Mouse (Mus musculus) myocyte (in vitro differentiated cells): ENCODE data around the gene Actl6b.

Source experiments
- CEBPB ChIP-seq: IDR thresholded peaks from 2 replicates; pipeline ENCODE4 v1.6.1; 2011; ENCODE audit warnings: mild to moderate bottlenecking, moderate library complexity; ENCODE audit not compliant: poor library complexity, insufficient read depth, severe bottlenecking
- E2F4 ChIP-seq: IDR thresholded peaks from one replicate; pipeline ENCODE4 v1.6.1; 2011; ENCODE audit warnings: mild to moderate bottlenecking, control low read depth, moderate library complexity; ENCODE audit not compliant: insufficient read depth
- MAX ChIP-seq: IDR thresholded peaks from one replicate; pipeline ENCODE4 v1.6.1; 2011; ENCODE audit warnings: low read depth, mild to moderate bottlenecking, control low read depth
- MYOD1 ChIP-seq, 3 experiments: IDR thresholded peaks; one replicate each; pipeline ENCODE4 v1.6.1; 2011; ENCODE audit warnings: control low read depth in 2 of 3, low read depth in 2 of 3, mild to moderate bottlenecking in 2 of 3, moderate library complexity in 1 of 3; ENCODE audit not compliant: insufficient read length in 2 of 3, control insufficient read depth in 1 of 3
- POLR2A ChIP-seq: IDR thresholded peaks from one replicate; pipeline ENCODE4 v1.6.1; 2011; ENCODE audit warnings: low read depth, mild to moderate bottlenecking, control low read depth, moderate library complexity; ENCODE audit not compliant: insufficient read length
- SRF ChIP-seq: IDR thresholded peaks from one replicate; pipeline ENCODE4 v1.6.1; 2011; ENCODE audit warnings: low read depth; ENCODE audit not compliant: control insufficient read depth, insufficient read length
- TCF12 ChIP-seq: IDR thresholded peaks from one replicate; pipeline ENCODE4 v1.6.1; 2011; ENCODE audit warnings: mild to moderate bottlenecking, control low read depth; ENCODE audit not compliant: poor library complexity, insufficient read depth, severe bottlenecking
- USF1 ChIP-seq: IDR thresholded peaks from one replicate; pipeline ENCODE4 v1.6.1; 2011; ENCODE audit warnings: low read depth, mild to moderate bottlenecking, control low read depth, moderate library complexity

DNA sequence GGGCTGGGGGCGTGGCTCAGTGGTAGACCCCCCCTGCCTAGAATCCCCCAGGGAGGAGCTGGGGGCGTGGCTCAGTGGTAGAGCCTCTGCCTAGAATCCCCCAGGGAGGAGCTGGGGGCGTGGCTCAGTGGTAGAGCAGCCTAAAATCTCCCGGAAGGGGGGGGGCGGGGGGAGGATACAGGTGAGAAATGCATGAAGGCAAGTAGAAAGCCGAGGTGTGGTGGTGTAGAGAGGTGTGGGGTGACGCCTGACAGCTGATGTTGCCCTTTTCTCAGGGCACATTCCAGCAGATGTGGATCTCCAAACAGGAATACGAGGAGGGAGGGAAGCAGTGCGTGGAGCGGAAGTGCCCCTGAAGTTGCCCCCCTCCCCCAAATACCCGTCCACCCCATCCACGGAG lies 15.7 kb downstream of the Actl6b start:
- TF ChIP-seq USF1 (no peak), MAX (no peak), POLR2A (no peak), CEBPB (no peak), E2F4 (no peak), MYOD1 (IDR thresholded peaks at IDR 0.05; ENCODE audit: control insufficient read depth in 1 of 3, insufficient read length in 2 of 3, low read depth in 2 of 3) (no peak), TCF12 (no peak), SRF (no peak)
